Mouse (Mus musculus) neural tube, embryonic 10.5 days (tissue): ENCODE data around the gene Mfsd6.
"Not testable (repeated sequence)": the region's sequence is repeated elsewhere in the genome, so short reads cannot be mapped to it uniquely, and the experiment has no call there.

Experiments
- DNase-seq: peaks from one replicate; pipeline ENCODE4 v3.0.0-alpha.2; 2017; ENCODE audit warnings: low spot score; ENCODE audit errors: extremely low spot score

Mfsd6 gene

GRCm38 (mm10) chr1:52708745-52709144, 18.5 kb downstream of the Mfsd6 start:
- no peak for DNase-seq

DNA sequence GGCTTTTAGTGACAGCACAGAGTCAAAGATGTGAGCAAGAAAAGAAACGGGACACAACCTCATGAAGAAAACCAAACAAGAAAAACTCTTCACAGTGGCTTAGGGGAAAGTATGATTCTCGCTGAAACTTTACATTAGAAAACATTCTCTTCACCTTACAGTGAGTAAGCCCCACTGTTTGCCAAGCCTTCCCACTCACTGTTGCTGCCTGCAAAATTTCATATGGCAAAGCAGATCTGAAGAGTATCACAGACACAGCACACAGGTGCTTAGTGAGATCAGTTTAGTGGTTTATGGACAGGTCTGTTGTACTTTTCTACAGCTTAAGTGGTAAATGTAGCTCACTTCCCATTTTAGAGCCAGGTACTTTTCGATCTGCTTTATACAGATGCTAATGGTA, 20.2 kb downstream of the Mfsd6 start:
- no peak for DNase-seq

- DNase-seq = no peak
These were observed 24.3 kb downstream of the Mfsd6 start for GRCm38 (mm10) chr1:52702738-52703491.

DNA sequence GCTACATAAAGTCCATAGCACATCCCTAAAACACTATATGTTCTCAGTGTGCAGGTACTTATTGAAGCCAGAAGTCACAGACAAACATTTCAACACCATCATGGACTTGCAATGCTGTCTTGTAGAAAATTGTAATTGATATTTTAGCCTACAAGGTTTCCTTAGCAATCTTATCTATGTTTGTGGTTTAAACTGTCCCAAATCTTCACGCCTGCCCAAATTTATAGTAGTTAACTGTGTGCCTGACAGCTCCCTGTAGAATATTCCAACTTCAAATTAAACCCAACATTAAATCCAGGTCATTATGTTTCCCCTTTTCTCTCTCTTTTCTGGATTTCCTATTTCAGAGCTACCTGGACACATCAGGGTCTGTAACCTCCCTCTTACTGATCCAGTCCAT, 25.3 kb downstream of the Mfsd6 start:
- no peak for DNase-seq

DNA sequence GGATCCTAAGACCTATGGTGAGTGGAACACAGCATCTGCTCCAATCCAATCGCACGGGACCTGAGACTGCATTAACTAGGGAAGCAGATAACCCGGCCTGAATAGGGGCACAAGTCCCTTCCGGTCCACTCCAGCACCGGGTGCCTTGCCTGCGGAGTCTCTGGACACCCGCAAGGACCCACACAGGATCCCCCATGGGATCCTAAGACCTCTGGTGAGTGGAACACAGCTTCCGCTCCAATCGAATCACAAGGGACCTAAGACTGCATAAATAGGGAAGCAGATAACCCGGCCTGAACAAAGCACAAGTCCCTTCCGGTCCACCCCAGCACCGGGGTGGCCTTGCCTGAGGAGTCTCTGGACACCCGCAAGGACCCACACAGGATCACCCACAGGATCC, 32.8 kb downstream of the Mfsd6 start:
- DNase-seq = not testable (repeated sequence)

- DNase-seq = no peak
These were observed 39.6 kb downstream of the Mfsd6 start for GRCm38 (mm10) chr1:52687636-52688035.

- no peak for DNase-seq
These were observed 43.7 kb downstream of the Mfsd6 start for GRCm38 (mm10) chr1:52683550-52683949.

DNA sequence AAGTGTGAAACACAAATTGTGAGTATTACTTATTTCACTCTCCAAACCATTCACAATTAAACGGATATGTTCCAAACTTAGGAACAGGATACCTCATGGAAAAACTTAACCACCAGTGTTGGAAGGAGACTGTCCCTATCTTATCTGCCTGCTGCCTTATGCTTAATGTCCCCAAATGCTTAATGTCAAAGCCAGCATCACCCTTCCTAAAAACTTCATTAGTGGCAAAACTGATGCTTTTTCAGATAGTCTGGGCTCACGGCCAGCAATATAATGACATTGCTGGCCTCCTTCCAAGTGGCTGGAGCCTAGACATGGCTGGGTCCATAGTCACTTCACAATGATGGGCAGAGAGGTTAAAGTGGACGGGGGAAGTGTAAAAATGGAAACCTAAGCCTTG, 50.6 kb downstream of the Mfsd6 start:
- no peak for DNase-seq

GRCm38 (mm10) chr1:52675561-52676551, 51.4 kb downstream of the Mfsd6 start:
- no peak for DNase-seq

DNA sequence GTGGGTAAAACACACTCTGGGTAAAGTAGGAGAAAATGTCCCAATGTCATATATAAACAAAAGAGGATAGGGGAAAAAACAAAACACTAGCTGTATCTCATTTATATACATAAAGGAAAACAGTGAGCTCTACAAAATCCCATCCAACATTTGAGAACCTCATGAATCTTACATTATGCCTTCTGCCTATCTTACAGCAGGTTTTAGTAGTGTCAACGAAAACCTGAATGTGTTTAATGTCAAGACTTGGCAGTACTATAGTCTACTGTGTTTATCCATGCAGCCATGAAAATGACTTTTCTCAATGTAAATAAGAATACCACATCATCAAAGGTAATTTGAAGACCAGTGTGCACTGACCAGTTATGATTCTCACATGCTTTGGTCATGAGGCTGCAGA, 57.3 kb downstream of the Mfsd6 start:
- DNase-seq = no peak

GRCm38 (mm10) chr1:52668743-52669323, 58.4 kb downstream of the Mfsd6 start:
- no peak for DNase-seq

DNA sequence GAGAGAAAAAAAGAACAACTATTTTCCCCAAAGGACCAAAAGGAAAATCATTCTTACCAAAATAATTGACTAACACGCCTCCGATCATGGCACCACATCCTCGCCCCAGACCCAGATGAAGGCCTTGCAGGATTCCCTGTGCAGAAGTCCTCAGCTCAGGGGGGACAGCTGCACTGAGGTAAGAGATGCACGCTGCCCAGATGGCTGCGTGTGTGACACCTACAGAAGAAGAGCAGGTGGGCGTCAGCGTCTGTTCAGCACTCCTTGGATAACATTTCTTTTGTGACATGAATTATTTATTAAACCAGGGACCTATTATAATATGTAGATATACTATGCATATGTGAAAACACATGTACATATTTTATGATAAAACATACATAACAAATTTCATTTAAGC, 64.0 kb downstream of the Mfsd6 start:
- no peak for DNase-seq

- DNase-seq = no peak
These were observed 66.5 kb downstream of the Mfsd6 start for GRCm38 (mm10) chr1:52660765-52661164.

DNA sequence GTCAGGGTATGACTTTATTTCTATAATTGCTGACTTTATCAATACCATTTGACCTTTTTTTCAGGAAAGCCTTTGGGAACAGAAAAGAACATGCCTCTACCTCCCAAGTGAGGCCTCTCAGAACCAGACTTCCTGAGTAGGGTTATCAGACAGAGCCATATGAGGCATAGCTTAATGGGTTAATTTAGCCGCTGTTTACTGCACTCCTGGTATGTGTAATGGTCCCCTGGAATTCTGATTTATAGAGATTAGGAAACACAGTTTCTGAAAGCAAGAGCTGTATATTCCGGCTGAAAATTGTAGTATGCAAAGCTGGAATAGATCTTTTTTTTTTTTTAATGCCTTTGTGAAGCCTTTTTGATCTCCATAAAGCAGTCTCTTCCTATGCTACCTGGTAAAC, 67.0 kb downstream of the Mfsd6 start:
- no peak for DNase-seq

DNA sequence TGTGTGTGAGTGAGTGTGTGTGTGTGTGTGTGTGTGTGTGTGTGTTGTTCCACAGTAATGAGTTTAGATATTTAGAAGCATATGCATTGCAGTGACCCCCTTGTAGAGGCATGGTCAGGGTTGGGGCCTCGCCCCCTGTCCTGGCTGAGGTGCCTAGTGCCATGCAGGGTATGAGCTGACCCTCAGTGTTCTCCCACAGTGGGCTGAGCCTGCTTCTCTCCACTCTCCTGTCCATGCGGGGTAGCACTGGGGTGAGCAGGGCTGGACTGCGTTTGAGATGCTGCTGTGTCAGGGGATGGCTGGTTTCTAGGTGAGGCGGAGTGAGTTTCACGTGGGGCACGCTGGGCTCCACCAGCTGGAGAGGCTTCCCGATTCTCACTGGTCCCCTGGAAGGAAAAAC, 69.1 kb downstream of the Mfsd6 start:
- no peak for DNase-seq

- no peak for DNase-seq
These were observed 72.1 kb downstream of the Mfsd6 start for GRCm38 (mm10) chr1:52655153-52655552.

DNA sequence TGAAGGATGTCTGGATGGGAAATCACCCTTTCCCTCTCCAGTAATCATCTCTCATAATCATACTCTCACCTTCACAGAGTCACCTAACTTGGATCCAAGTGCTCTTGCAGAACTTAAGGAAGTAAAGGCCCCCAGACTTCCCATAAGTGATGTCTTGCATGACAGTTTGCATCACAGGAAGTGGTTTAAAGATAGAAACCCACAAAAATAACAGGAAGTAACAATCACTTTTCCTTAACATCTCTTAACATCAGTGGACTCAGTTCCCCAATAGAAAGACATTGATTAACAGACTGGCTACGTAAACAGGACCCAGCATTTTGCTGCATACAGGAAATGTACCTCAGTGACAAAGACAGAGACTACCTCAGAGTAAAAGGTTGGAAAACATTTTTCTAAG, 73.9 kb downstream of the Mfsd6 start:
- DNase-seq = no peak

DNA sequence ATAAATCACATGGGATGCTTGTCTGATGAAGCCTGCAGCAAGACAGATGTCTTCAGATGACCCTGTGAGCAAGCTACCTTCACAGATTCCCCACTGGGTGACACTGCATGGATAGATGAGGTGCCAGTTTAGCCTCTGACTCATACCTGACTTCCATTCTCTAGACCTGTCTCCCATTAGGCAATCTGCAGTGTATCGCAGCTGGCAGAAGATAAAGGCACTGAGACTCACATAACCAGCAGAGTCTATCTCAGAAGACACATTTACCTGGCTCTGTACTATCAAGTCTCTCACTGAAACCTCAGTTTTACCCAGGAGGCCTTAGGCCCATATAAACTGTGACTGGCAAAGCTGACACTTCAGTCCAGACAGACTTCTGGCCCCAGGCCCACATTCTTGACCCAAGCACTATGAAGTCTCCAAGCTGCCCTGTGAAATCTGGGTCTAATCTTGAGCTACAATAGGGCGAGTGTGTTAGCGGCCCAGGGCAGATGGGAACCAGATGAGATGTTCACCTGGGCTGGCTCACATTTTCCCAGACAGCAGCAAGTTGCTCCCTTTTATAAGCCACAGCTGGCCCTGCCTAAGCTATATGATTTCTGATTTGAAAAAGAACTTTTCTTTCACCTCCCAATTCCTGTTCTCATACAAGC, 74.5 kb downstream of the Mfsd6 start:
- peak; percentile 38 for DNase-seq

- DNase-seq = no peak
These were observed 77.2 kb downstream of the Mfsd6 start for GRCm38 (mm10) chr1:52650066-52650465.

- peak; percentile 41 for DNase-seq
These were observed 78.9 kb downstream of the Mfsd6 start for GRCm38 (mm10) chr1:52648153-52649027.

DNA sequence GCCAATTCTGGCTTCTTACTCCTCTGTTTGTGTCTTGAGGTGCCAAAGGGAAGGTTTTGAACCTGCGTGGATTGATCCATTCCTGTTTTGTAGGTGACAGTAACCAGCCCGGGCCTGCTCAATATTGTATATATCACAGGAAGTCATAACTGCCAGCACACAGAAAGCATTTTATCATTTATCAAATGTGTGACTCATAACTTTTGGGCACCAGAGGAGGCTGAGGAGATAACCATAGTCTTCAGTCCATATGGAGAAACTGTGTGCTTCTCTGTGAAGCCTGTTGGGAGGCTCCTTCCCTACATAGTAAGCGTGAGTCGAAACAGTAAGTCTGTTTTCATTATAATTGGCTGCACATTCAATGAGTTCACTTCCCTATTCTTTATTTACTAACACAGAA, 86.5 kb downstream of the Mfsd6 start:
- DNase-seq = no peak
